Mouse (Mus musculus) gonadal fat pad, adult 2 months (tissue): Measurements from ENCODE around the gene Pyurf. TPM values are rescaled to one million over a fixed set of nuclear protein-coding genes. Genes with fewer than 3 reads are reported as not detected.

ENCODE experiments used
- DNase-seq: peaks from one replicate; pipeline ENCODE4 v3.0.0-alpha.2; 2012; ENCODE audit warnings: low read depth
- polyA plus RNA-seq: library from polyadenylated mRNA; depleted of rRNA; stranded (reverse); fragments of >200 nt; gene quantifications from 2 replicates; pipeline ENCODE4 v1.2.3, GENCODE M21; 2012; rRNA removed

The Pyurf gene
- 15.7 and 15.8 TPM in 2 replicates for polyA plus RNA-seq

GRCm38 (mm10) chr6:57691467-57692261 lies at the start of gene Pyurf:
Gene Pyurf (minus strand): TSS chr6:57692078.
- DNase-seq: no peak

GRCm38 (mm10) chr6:57721347-57721746 lies 29.5 kb upstream of the Pyurf start:
- no peak for DNase-seq

- no peak for DNase-seq
Observed at GRCm38 (mm10) chr6:57711726-57712125, 19.8 kb upstream of the Pyurf start.

GRCm38 (mm10) chr6:57706721-57707120 lies 14.8 kb upstream of the Pyurf start:
- DNase-seq: no peak

GRCm38 (mm10) chr6:57703703-57704102 lies 11.8 kb upstream of the Pyurf start:
- no peak for DNase-seq

GRCm38 (mm10) chr6:57702743-57703499 lies 11.0 kb upstream of the Pyurf start:
- DNase-seq: peak; percentile 59

GRCm38 (mm10) chr6:57702376-57702742 lies 10.5 kb upstream of the Pyurf start, which contains the start of gene Lancl2:
Gene Lancl2 (plus strand): TSS chr6:57702540.
- DNase-seq: no peak

- DNase-seq: no peak
Observed at GRCm38 (mm10) chr6:57701686-57702085, 9.8 kb upstream of the Pyurf start.

GRCm38 (mm10) chr6:57693116-57693515 lies 1.2 kb upstream of the Pyurf start:
- no peak for DNase-seq

GRCm38 (mm10) chr6:57684156-57684555 lies 7.7 kb downstream of the Pyurf start:
- DNase-seq: no peak

- DNase-seq: no peak
Observed at GRCm38 (mm10) chr6:57661295-57661694, 30.6 kb downstream of the Pyurf start.

GRCm38 (mm10) chr6:57647256-57647655 lies 44.6 kb downstream of the Pyurf start:
- DNase-seq: no peak

- peak; percentile 6 for DNase-seq
Observed at GRCm38 (mm10) chr6:57641789-57642188, 50.1 kb downstream of the Pyurf start.

GRCm38 (mm10) chr6:57639531-57639930 lies 52.3 kb downstream of the Pyurf start:
- DNase-seq: no peak

Other genes starting within 250 kb of the Pyurf start
- gene Ppm1k, start 156.6 kb downstream of the Pyurf start, polyA plus RNA-seq: 2.2 and 3.1 TPM in 2 replicates
- 4.0 and 5.9 TPM in 2 replicates for gene Herc6, start 111.1 kb downstream of the Pyurf start, polyA plus RNA-seq
- 6.3 and 6.7 TPM in 2 replicates for gene Lancl2, start 10.5 kb upstream of the Pyurf start, polyA plus RNA-seq
- gene Vopp1, start 133.1 kb upstream of the Pyurf start, polyA plus RNA-seq: 10.6 and 12.9 TPM in 2 replicates
- not detected in 2 replicates for gene Vmn1r21, start 158.3 kb upstream of the Pyurf start, polyA plus RNA-seq
- not detected in 2 replicates for gene Vmn1r22, start 215.9 kb upstream of the Pyurf start, polyA plus RNA-seq
- not detected in 2 replicates for gene Vmn1r23, start 234.8 kb upstream of the Pyurf start, polyA plus RNA-seq